In the genomic region with DNA sequence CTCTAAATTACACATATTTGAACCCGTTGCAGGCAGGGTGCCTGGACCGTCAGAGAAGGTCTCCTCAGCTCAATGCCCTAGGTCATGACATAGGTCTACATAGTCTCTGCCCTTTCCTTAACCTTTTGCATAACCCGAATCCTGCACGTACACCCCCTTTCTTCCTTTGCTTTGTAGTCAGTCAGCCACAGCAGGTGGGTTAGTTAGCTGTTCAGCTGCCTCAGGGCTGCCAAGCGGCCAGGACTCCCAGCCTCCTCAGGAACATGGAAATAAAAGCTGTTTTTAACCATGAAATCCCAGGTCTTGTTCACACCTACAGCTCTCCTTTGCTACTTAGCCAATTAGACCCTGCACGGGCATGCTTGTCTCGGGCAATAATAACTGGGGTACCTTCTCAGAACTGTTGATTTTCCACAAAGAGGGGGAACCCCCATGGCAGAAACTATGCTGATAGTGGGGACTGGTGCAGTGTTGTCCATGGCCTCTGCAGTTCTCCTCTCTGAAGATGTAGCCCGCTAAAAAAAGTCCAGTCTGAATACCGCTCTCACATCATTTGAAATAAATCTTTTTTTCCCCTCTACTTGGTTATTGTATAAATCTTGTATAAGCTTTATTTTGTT, we compare ENCODE assay signal across 25 mouse cellular contexts.
DNase-seq lines count a peak whose midpoint lies in the region; ATAC-seq and TF ChIP-seq lines count a peak whose summit lies in the region.
"Had no signal": no experiment of that assay in that cellular context is flagged by ENCODE, and none has a peak within 500 bp of the region (broad histone marks: within the 10 kb centered on the region; RNA-seq: fewer than 3 reads in every experiment).

No protein-coding gene starts in this region.

- no peaks in the 10 kb centered on the region for H3K27me3 ChIP-seq in forebrain, embryonic 15.5 days
- no peaks in the 10 kb centered on the region; the same call in 1 of the 2 replicates for H3K27me3 ChIP-seq in forebrain, embryonic 12.5 days
- H3K27me3 ChIP-seq in midbrain, embryonic 13.5 days: no peaks in the 10 kb centered on the region
- no peaks in the 10 kb centered on the region for H3K27me3 ChIP-seq in midbrain, embryonic 14.5 days (ENCODE audit: control insufficient read depth, insufficient read depth, low read length)
- H3K27me3 ChIP-seq in ES-Bruce4 (ENCODE audit: control insufficient read depth, insufficient read depth, low read length, poor library complexity, severe bottlenecking) (no peaks in the 10 kb centered on the region), myocyte (ENCODE audit: control insufficient read depth, insufficient read depth, insufficient read length) (no peaks in the 10 kb centered on the region)
- H3K27me3 ChIP-seq: CH12.LX; midbrain, embryonic 15.5 days; neural tube, embryonic 13.5 days had no signal

- H3K79me2 ChIP-seq in myocyte (ENCODE audit: control insufficient read depth, insufficient read depth): no peaks in the 10 kb centered on the region

- H3K4me2 ChIP-seq in forebrain, embryonic 15.5 days (replicated peaks): no peak overlapping the region
- no peak overlapping the region for H3K4me2 ChIP-seq in forebrain, embryonic 12.5 days
- no peak overlapping the region for H3K4me2 ChIP-seq in midbrain, embryonic 13.5 days (replicated peaks)
- no peak overlapping the region for H3K4me2 ChIP-seq in midbrain, embryonic 14.5 days (ENCODE audit: low read length)
- no peak overlapping the region for H3K4me2 ChIP-seq in myocyte (ENCODE audit: low read depth)
- H3K4me2 ChIP-seq: heart, embryonic 11.5 days; midbrain, embryonic 15.5 days; neural tube, embryonic 13.5 days had no signal

- H3K4me1 ChIP-seq in forebrain, embryonic 15.5 days: peaks cover 25% of the 10 kb centered on the region
- peaks cover 22% of the 10 kb centered on the region for H3K4me1 ChIP-seq in forebrain, embryonic 12.5 days
- H3K4me1 ChIP-seq in midbrain, embryonic 13.5 days (replicated peaks): peaks cover 29% of the 10 kb centered on the region
- peaks cover 13% of the 10 kb centered on the region; the same call in 1 of the 2 replicates for H3K4me1 ChIP-seq in midbrain, embryonic 14.5 days (ENCODE audit: control insufficient read depth, insufficient read depth, low read length)
- H3K4me1 ChIP-seq in ES-Bruce4 (ENCODE audit: control insufficient read depth, insufficient read depth, low read length): peaks cover 1% of the 10 kb centered on the region

- no peaks in the 10 kb centered on the region for H3K9me3 ChIP-seq in forebrain, embryonic 15.5 days
- H3K9me3 ChIP-seq in forebrain, embryonic 12.5 days: peaks cover 6% of the 10 kb centered on the region; the same call in 1 of the 2 replicates
- H3K9me3 ChIP-seq in midbrain, embryonic 13.5 days: 0 out of 2 replicates have a peak, but pooled peaks cover 6% of the 10 kb centered on the region
- peaks cover 8% of the 10 kb centered on the region for H3K9me3 ChIP-seq in midbrain, embryonic 14.5 days (ENCODE audit: control insufficient read depth, low read length)
- no peaks in the 10 kb centered on the region for H3K9me3 ChIP-seq in ES-Bruce4 (replicated peaks; ENCODE audit: control insufficient read depth, insufficient read depth, low read length, poor library complexity, severe bottlenecking)
- H3K9me3 ChIP-seq: midbrain, embryonic 15.5 days had no signal

- TF ChIP-seq EP300 in ES-Bruce4 (IDR thresholded peaks at IDR 0.05; ENCODE audit: insufficient read depth, low read depth, low read length): 0 out of 2 replicates have a peak, but pooled peaks have one; percentile 24

- H3K4me3 ChIP-seq in forebrain, embryonic 15.5 days: no peak overlapping the region
- H3K4me3 ChIP-seq in forebrain, embryonic 12.5 days (replicated peaks): no peak overlapping the region
- no peak overlapping the region for H3K4me3 ChIP-seq in midbrain, embryonic 13.5 days (replicated peaks)
- no peak overlapping the region for H3K4me3 ChIP-seq in midbrain, embryonic 14.5 days (replicated peaks; ENCODE audit: low read depth, low read length)
- H3K4me3 ChIP-seq in ES-Bruce4 (ENCODE audit: low read depth, low read length) (no peak overlapping the region), myocyte (no peak overlapping the region)
- H3K4me3 ChIP-seq: embryonic facial prominence, embryonic 10.5 days; left cerebral cortex, adult 2 months; megakaryocyte, embryonic 14.5 days; midbrain, embryonic 15.5 days; neural tube, embryonic 13.5 days had no signal

- H3K9ac ChIP-seq in forebrain, embryonic 15.5 days (replicated peaks): no peak overlapping the region
- no peak overlapping the region for H3K9ac ChIP-seq in forebrain, embryonic 12.5 days
- H3K9ac ChIP-seq in midbrain, embryonic 13.5 days (replicated peaks): no peak overlapping the region
- H3K9ac ChIP-seq in midbrain, embryonic 14.5 days (replicated peaks; ENCODE audit: low read length): no peak overlapping the region; the same call in 1 of the 2 replicates
- H3K9ac ChIP-seq in ES-Bruce4 (ENCODE audit: low read depth, poor library complexity, severe bottlenecking): no peak overlapping the region
- H3K9ac ChIP-seq: liver, postnatal 0 days; midbrain, embryonic 15.5 days; neural tube, embryonic 13.5 days had no signal

- no peak for ATAC-seq in forebrain, embryonic 15.5 days (replicated peaks)
- ATAC-seq in forebrain, embryonic 12.5 days (ENCODE audit: low FRiP score): no peak
- ATAC-seq in midbrain, embryonic 13.5 days: no peak
- no peak for ATAC-seq in midbrain, embryonic 14.5 days (ENCODE audit: low FRiP score, low TSS enrichment)
- ATAC-seq: hindbrain, embryonic 16.5 days; intestine, postnatal 0 days; liver, postnatal 0 days; midbrain, embryonic 15.5 days had no signal

- DNase-seq in midbrain, embryonic 14.5 days: no peak
- DNase-seq in layer of hippocampus, adult 18-20 months (ENCODE audit: low spot score in 2 of 2): no peak
- DNase-seq: adrenal gland, postnatal 14 days; cerebellum, adult 9-10 months; kidney, postnatal 4 days; layer of hippocampus, adult 9-11 months; left cerebral cortex, postnatal 4 days; liver, postnatal 0 days; retina, postnatal 1 day; right cerebral cortex, postnatal 25 days; spleen, adult 18-20 months had no signal

- no peak for TF ChIP-seq POLR2A in ES-Bruce4 (IDR thresholded peaks at IDR 0.05; ENCODE audit: insufficient read depth, low read length)
- no peak for TF ChIP-seq POLR2A in myocyte (IDR thresholded peaks at IDR 0.05; ENCODE audit: insufficient read length, low read depth)

- H3K27ac ChIP-seq in forebrain, embryonic 15.5 days (replicated peaks): peak overlapping the region; percentile 38; the same call in 1 of the 2 replicates
- H3K27ac ChIP-seq in forebrain, embryonic 12.5 days: no peak overlapping the region
- peak overlapping the region; percentile 25; the same call in 1 of the 2 replicates for H3K27ac ChIP-seq in midbrain, embryonic 13.5 days
- no peak overlapping the region; the same call in 1 of the 2 replicates for H3K27ac ChIP-seq in midbrain, embryonic 14.5 days (replicated peaks; ENCODE audit: low read depth, low read length)
- H3K27ac ChIP-seq in ES-Bruce4 (ENCODE audit: insufficient read depth, low read length): no peak overlapping the region
- H3K27ac ChIP-seq: embryonic facial prominence, embryonic 10.5 days; left cerebral cortex, adult 2 months; midbrain, embryonic 15.5 days; neural tube, embryonic 13.5 days had no signal

- WGBS in forebrain, embryonic 15.5 days: 41% methylated on average over 9 of the region's 9 CpGs
- 55% methylated on average over 9 of the region's 9 CpGs for WGBS in forebrain, embryonic 12.5 days
- WGBS in midbrain, embryonic 13.5 days: 58% methylated on average over 9 of the region's 9 CpGs
- WGBS in midbrain, embryonic 14.5 days: 53% methylated on average over 9 of the region's 9 CpGs

- H3K36me3 ChIP-seq in forebrain, embryonic 15.5 days: no peaks in the 10 kb centered on the region
- H3K36me3 ChIP-seq in forebrain, embryonic 12.5 days (replicated peaks): no peaks in the 10 kb centered on the region
- H3K36me3 ChIP-seq in midbrain, embryonic 13.5 days: 0 out of 2 replicates have a peak, but pooled peaks cover 2% of the 10 kb centered on the region
- H3K36me3 ChIP-seq in midbrain, embryonic 14.5 days (ENCODE audit: control insufficient read depth, insufficient read depth, low read length): no peaks in the 10 kb centered on the region
- H3K36me3 ChIP-seq in ES-Bruce4 (ENCODE audit: control insufficient read depth, insufficient read depth, low read length, poor library complexity, severe bottlenecking) (no peaks in the 10 kb centered on the region), myocyte (ENCODE audit: control insufficient read depth, insufficient read depth) (no peaks in the 10 kb centered on the region)
- H3K36me3 ChIP-seq: embryonic facial prominence, embryonic 10.5 days; midbrain, embryonic 15.5 days; neural tube, embryonic 13.5 days had no signal

- TF ChIP-seq CTCF in ES-Bruce4 (IDR thresholded peaks at IDR 0.05; ENCODE audit: low read depth, low read length): no peak

- H3ac ChIP-seq in myocyte (ENCODE audit: control insufficient read depth, insufficient read length): no peak overlapping the region

TF ChIP-seq in myocyte, 11 proteins besides CTCF, POLR2A, EP300 and RAD21:
- TF ChIP-seq MYOD1 (IDR thresholded peaks at IDR 0.05; ENCODE audit: control insufficient read depth in 1 of 3, insufficient read length in 2 of 3, low read depth in 2 of 3) (peak in 2 of 3 experiments; percentile 16 to 51), USF1 (IDR thresholded peaks at IDR 0.05; ENCODE audit: low read depth) (no peak)

Comparison
In these comparisons a context has a peak if more than half of its experiments do, and no peak if none do; other contexts are left out.
1. H3K27ac ChIP-seq: peak in forebrain, embryonic 15.5 days (single experiment) and midbrain, embryonic 13.5 days (single experiment); none in forebrain, embryonic 12.5 days (single experiment), midbrain, embryonic 14.5 days (single experiment) and ES-Bruce4 (single experiment).